Mouse (Mus musculus): ENCODE data around the gene Tagln3.

DNA sequence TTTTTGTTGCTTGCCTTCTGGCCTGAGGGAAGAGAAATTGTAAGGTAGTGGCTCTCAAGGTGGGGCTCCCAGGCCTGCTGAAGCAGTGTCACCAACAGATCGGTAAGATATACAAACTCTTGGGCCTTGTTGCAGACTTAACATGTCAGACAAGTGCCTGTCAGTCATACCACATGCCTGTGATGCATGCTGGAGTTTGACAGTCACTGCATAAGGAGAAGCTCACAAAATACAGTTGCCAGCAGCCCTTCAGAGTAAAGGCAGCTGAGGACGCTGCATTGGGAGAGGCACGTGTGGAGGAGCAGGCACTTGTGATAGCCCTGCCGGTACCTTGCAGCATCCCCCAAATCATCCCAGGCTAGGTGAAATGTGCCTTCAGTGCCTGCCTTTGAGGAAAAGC is 6.1 kb downstream of the Tagln3 start:
- TF ChIP-seq MAX (IDR thresholded peaks at IDR 0.05), result no peak
- TF ChIP-seq CTCF (IDR thresholded peaks at IDR 0.05; ENCODE audit: control insufficient read depth, insufficient read depth, insufficient read length), result no peak
- TF ChIP-seq MYOD1 (IDR thresholded peaks at IDR 0.05; ENCODE audit: control insufficient read depth, insufficient read length, low read depth), result no peak
- no peak for TF ChIP-seq CEBPB (IDR thresholded peaks at IDR 0.05; ENCODE audit: low read depth)
- TF ChIP-seq MYOG (IDR thresholded peaks at IDR 0.05; ENCODE audit: control insufficient read depth, extremely low read depth, insufficient read length), result no peak
- no peak for TF ChIP-seq USF1 (IDR thresholded peaks at IDR 0.05; ENCODE audit: low read depth)
- TF ChIP-seq FOSL1 (IDR thresholded peaks at IDR 0.05; ENCODE audit: insufficient read depth, low read length, poor library complexity, severe bottlenecking), result no peak

Data from C2C12 (cell line).